Mouse (Mus musculus) lung, postnatal 0 days (tissue): ENCODE measurements around the gene Tbc1d10a. TPM values are rescaled to one million over a fixed set of nuclear protein-coding genes. Genes with fewer than 3 reads are reported as not detected.
"Not testable (repeated sequence)": the region's sequence is repeated elsewhere in the genome, so short reads cannot be mapped to it uniquely, and the experiment has no call there.

Experiments used
- ATAC-seq: fragments of 200-750 bp; cut with Nextera tagmentation; 2 replicates; pipeline ENCODE4 v1.8.0; 2017; ENCODE audit warnings: moderate library complexity
- DNase-seq: peaks from one replicate; pipeline ENCODE4 v3.0.0-alpha.2; 2016; ENCODE audit warnings: low spot score
- H3K27ac ChIP-seq: fragments of 300-500 bp; sonication (generic); 2 replicates; pipeline ENCODE4 v1.5.1; 2014; ENCODE audit warnings: antibody characterized with exemption, mild to moderate bottlenecking, low read length, mixed read lengths
- H3K27me3 ChIP-seq: fragments of 300-500 bp; sonication (generic); replicated peaks from 2 replicates; pipeline ENCODE4 v1.6.1; 2014; ENCODE audit warnings: low read length, mixed read lengths; ENCODE audit not compliant: insufficient read depth
- H3K36me3 ChIP-seq: fragments of 300-500 bp; sonication (generic); 2 replicates; pipeline ENCODE4 v1.6.1; 2014; ENCODE audit warnings: low read length, mixed read lengths; ENCODE audit not compliant: insufficient read depth
- H3K4me1 ChIP-seq: fragments of 300-500 bp; sonication (generic); 2 replicates; pipeline ENCODE4 v1.6.1; 2014; ENCODE audit warnings: antibody characterized with exemption, low read depth, low read length, mixed read lengths; ENCODE audit not compliant: insufficient read depth
- H3K4me2 ChIP-seq: fragments of 300-500 bp; sonication (generic); replicated peaks from 2 replicates; pipeline ENCODE4 v1.6.1; 2014; ENCODE audit warnings: low read depth, mild to moderate bottlenecking, low read length, moderate library complexity, mixed read lengths
- H3K4me3 ChIP-seq: fragments of 300-500 bp; sonication (generic); 2 replicates; pipeline ENCODE4 v1.5.1; 2014; ENCODE audit warnings: low read depth, low read length
- H3K9ac ChIP-seq: fragments of 300-500 bp; sonication (generic); replicated peaks from 2 replicates; pipeline ENCODE4 v1.6.1; 2014; ENCODE audit warnings: low read depth, mild to moderate bottlenecking
- H3K9me3 ChIP-seq: fragments of 300-500 bp; sonication (generic); 2 replicates; pipeline ENCODE4 v1.6.1; 2016; ENCODE audit warnings: low read length, mixed read lengths
- CTCF ChIP-seq: IDR thresholded peaks from 2 replicates; pipeline ENCODE4 v1.5.1; 2016; ENCODE audit warnings: antibody characterized with exemption, mild to moderate bottlenecking
- EP300 ChIP-seq: IDR thresholded peaks from 2 replicates; pipeline ENCODE4 v1.6.1; 2016; ENCODE audit warnings: antibody characterized with exemption, mild to moderate bottlenecking, control low read depth
- WGBS: fragments of 180-500 bp; shearing (Covaris S2); extraction: QIAGEN DNeasy Blood & Tissue Kit; methylation state at CpG from one replicate; pipeline ENCODE4 v1.1.7; 2014; 5-methylcytosine and 5-hydroxymethylcytosine counted together
- polyA plus RNA-seq: library from polyadenylated mRNA; unstranded; fragments of >200 nt; fragmentation: Nextera tagmentation; extraction: Ambion mirVana; gene quantifications from 2 replicates; pipeline ENCODE4 v1.2.1, GENCODE M21; 2015

Tbc1d10a gene
- polyA plus RNA-seq, 1 experiment from 2014 or later = 41.7 TPM

DNA sequence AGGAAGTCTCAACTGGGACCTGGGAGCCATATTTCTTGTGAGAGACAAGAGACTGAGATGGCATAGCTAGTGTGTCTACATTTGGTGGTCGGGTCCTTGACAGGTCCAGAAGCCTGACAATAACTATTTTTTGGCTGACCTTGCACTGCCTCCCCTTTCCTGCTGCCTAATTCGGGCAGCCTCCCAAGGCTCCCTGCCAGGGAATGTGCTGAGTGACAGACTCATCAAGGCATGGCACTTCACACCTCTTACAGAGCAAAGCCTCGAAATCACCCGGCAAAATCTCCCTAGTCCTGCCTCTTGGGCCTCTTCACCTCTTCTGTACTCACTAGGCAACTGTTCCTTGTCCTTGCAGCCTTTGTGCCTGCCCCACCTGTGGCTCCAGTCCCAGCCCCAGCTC is 8.9 kb upstream of the Tbc1d10a start:
- Histone ChIP-seq H3K9me3 (no peaks in the 10 kb centered on the region), H3K27ac (no peak overlapping the region), H3K4me1 (no peaks in the 10 kb centered on the region), H3K9ac (no peak overlapping the region), H3K36me3 (peaks cover 71% of the 10 kb centered on the region), H3K27me3 (no peaks in the 10 kb centered on the region), H3K4me2 (no peak overlapping the region), H3K4me3 (no peak overlapping the region)
- DNase-seq = no peak
- TF ChIP-seq CTCF (no peak), EP300 (no peak)
- ATAC-seq = peak; percentile 9; the same call in 1 of the 2 replicates
- WGBS = 56% methylated on average over 4 of the region's 4 CpGs

GRCm38 (mm10) chr11:4182061-4182460 is 4.5 kb upstream of the Tbc1d10a start:
- TF ChIP-seq CTCF = no peak
- no peak for TF ChIP-seq EP300
- Histone ChIP-seq H3K9me3 (no peaks in the 10 kb centered on the region), H3K4me1 (no peaks in the 10 kb centered on the region), H3K27ac (no peak overlapping the region), H3K4me2 (no peak overlapping the region), H3K36me3 (peaks cover 36% of the 10 kb centered on the region), H3K4me3 (no peak overlapping the region), H3K9ac (no peak overlapping the region), H3K27me3 (no peaks in the 10 kb centered on the region)
- WGBS = 19% methylated on average over 1 of the region's 1 CpGs
- no peak for ATAC-seq
- DNase-seq = no peak

- DNase-seq = no peak
- Histone ChIP-seq H3K4me2 (no peak overlapping the region), H3K9me3 (no peaks in the 10 kb centered on the region), H3K4me3 (no peak overlapping the region), H3K27ac (peak overlapping the region; percentile 43; the same call in 1 of the 2 replicates), H3K4me1 (peaks cover 14% of the 10 kb centered on the region; the same call in 1 of the 2 replicates), H3K36me3 (peaks cover 22% of the 10 kb centered on the region), H3K9ac (no peak overlapping the region), H3K27me3 (no peaks in the 10 kb centered on the region)
- no peak for ATAC-seq
- TF ChIP-seq CTCF (no peak), EP300 (no peak)
These were observed 3.1 kb upstream of the Tbc1d10a start for GRCm38 (mm10) chr11:4183511-4183910.

DNA sequence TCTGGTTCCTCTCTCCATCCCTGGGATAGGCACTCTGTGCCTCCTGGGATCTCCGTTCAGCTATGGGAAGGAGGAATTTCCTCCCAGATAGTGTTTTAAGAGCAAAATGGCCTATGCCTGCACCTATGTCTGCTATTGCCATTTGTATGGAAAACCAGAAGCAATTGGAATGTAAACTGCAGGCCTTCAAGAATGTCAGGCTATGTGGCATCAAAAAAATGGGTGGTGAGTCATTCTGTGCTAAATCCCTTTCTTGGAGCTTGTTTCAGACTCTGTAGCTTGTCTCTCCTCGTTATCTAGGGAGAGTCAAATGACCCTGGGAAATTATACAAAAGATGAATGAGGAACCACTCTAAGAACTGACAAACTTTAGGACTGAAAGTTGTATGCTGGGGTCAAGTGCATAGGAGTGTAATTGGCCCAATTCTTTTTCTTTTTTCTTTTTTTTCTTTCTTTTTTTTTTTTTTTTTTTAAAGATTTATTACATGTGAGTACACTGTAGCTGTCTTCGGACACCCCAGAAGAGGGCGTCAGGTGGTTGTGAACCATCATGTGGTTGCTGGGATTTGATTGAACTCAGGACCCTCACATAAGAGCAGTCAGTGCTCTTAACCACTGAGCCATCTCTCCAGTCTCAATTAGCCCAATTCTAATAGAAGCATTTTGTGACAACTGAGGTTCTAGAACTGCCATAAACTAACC is 2.2 kb upstream of the Tbc1d10a start:
- no peak for DNase-seq
- Histone ChIP-seq H3K36me3 (peaks cover 14% of the 10 kb centered on the region), H3K4me2 (no peak overlapping the region), H3K27me3 (no peaks in the 10 kb centered on the region), H3K4me1 (peaks cover 14% of the 10 kb centered on the region; the same call in 1 of the 2 replicates), H3K9me3 (no peaks in the 10 kb centered on the region), H3K4me3 (no peak overlapping the region), H3K27ac (no peak overlapping the region), H3K9ac (no peak overlapping the region)
- WGBS = 61% methylated on average over 4 of the region's 4 CpGs
- TF ChIP-seq CTCF (peak; percentile 26), EP300 (no peak)
- no peak for ATAC-seq

DNA sequence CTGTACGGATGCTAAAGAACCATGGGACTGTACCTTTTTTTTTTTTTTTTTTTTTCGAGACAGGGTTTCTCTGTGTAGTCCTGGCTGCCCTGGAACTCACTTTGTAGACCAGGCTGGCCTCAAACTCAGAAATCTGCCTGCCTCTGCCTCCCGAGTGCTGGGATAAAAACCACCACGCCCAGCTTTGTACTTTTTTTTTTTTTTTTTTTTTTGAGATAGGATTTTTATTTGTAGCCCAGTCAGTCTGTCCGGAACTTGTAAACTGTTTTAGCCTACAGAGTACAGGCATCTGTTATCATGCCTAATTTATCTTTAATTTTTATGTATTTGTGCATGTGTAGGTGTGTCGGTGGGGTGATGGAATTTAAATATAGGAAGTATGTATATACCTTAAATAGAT is 1.1 kb upstream of the Tbc1d10a start:
- not testable (repeated sequence) for H3K36me3 ChIP-seq, H3K9me3 ChIP-seq, ATAC-seq, H3K4me2 ChIP-seq, H3K27ac ChIP-seq, H3K27me3 ChIP-seq, H3K4me3 ChIP-seq, H3K9ac ChIP-seq, DNase-seq
- peaks cover 16% of the 10 kb centered on the region; the same call in 1 of the 2 replicates for H3K4me1 ChIP-seq
- 89% methylated on average over 6 of the region's 6 CpGs for WGBS

DNA sequence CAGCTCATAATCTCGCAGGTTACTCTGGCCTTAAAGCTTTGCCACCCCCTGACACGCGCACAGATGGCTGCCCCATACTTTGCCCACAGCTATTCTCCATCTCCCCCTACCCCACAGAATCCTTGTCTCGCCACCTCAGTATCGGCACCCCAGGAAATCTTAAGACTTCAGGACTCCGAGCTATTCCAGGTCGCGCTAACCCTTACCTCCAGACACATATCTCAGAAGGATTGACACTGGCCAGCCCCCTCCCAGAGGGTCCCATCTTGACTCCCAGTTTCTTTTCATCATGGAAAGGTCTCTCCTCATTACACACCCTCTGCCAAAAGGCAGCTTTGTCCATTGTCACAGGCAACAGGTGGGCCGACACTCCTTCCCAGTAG is 720 bp downstream of the Tbc1d10a start:
- Histone ChIP-seq H3K27ac (peak overlapping the region; percentile 84; the same call in 1 of the 2 replicates), H3K9me3 (no peaks in the 10 kb centered on the region), H3K4me1 (peaks cover 21% of the 10 kb centered on the region; the same call in 1 of the 2 replicates), H3K4me2 (peak overlapping the region; percentile 94), H3K9ac (peak overlapping the region; percentile 91), H3K27me3 (no peaks in the 10 kb centered on the region), H3K36me3 (no peaks in the 10 kb centered on the region), H3K4me3 (peak overlapping the region; percentile 84)
- WGBS = 11% methylated on average over 9 of the region's 9 CpGs
- ATAC-seq (no peak), DNase-seq (no peak)
- TF ChIP-seq EP300 = no peak
- TF ChIP-seq CTCF = no peak

DNA sequence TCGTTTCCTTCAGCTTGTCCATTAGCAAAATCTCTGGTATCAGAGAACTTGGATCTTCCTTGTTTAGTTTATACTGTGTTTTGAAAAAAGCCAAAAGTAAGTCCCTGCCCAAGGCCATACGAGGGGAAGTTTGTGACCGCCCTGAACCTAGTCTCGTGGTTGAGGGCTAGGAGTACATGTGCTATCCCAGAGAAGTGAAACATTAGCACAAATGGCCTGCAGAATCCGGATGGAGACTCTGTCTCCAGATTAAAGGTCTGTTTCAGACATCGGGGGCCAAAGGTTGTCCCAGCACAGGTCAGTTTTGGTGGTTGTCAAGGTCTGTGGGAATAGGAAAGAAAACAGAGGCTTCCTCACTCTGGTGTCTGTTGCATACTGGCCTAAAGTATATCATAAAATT is 2.6 kb downstream of the Tbc1d10a start:
- 82% methylated on average over 6 of the region's 6 CpGs for WGBS
- H3K4me3 ChIP-seq = no peak overlapping the region
- H3K4me1 ChIP-seq = peaks cover 21% of the 10 kb centered on the region; the same call in 1 of the 2 replicates
- no peaks in the 10 kb centered on the region for H3K9me3 ChIP-seq
- no peak overlapping the region for H3K4me2 ChIP-seq
- H3K36me3 ChIP-seq = no peaks in the 10 kb centered on the region
- no peak overlapping the region for H3K9ac ChIP-seq
- DNase-seq (no peak), ATAC-seq (no peak)
- TF ChIP-seq CTCF (no peak), EP300 (no peak)
- no peaks in the 10 kb centered on the region for H3K27me3 ChIP-seq
- no peak overlapping the region for H3K27ac ChIP-seq
